ENCODE assay signal across 28 mouse cellular contexts in genomic region chr6:13537275-13537964, GRCm38 (mm10).
DNase-seq lines count a peak whose midpoint lies in the region; ATAC-seq lines count a peak whose summit lies in the region.
"Had no signal": no experiment of that assay in that cellular context is flagged by ENCODE, and none has a peak within 500 bp of the region (broad histone marks: within the 10 kb centered on the region; RNA-seq: fewer than 3 reads in every experiment).

No protein-coding gene starts in this region.

- no peak overlapping the region for H3K4me2 ChIP-seq in midbrain, embryonic 13.5 days (replicated peaks)
- H3K4me2 ChIP-seq in midbrain, embryonic 14.5 days (ENCODE audit: low read length): no peak overlapping the region
- H3K4me2 ChIP-seq: forebrain, embryonic 13.5 days; heart, embryonic 13.5 days; neural tube, embryonic 13.5 days had no signal

- no peaks in the 10 kb centered on the region for H3K9me3 ChIP-seq in midbrain, embryonic 13.5 days
- H3K9me3 ChIP-seq in midbrain, embryonic 10.5 days (replicated peaks): no peaks in the 10 kb centered on the region
- H3K9me3 ChIP-seq in midbrain, embryonic 14.5 days (ENCODE audit: control insufficient read depth, low read length): no peaks in the 10 kb centered on the region
- H3K9me3 ChIP-seq: forebrain, embryonic 13.5 days; heart, embryonic 13.5 days; neural tube, embryonic 13.5 days had no signal

- H3K4me3 ChIP-seq in midbrain, embryonic 13.5 days (replicated peaks): no peak overlapping the region
- no peak overlapping the region for H3K4me3 ChIP-seq in midbrain, embryonic 10.5 days
- no peak overlapping the region for H3K4me3 ChIP-seq in midbrain, embryonic 14.5 days (replicated peaks; ENCODE audit: low read depth, low read length)
- H3K4me3 ChIP-seq: forebrain, embryonic 13.5 days; heart, embryonic 13.5 days; neural tube, embryonic 13.5 days had no signal

- H3K27me3 ChIP-seq in midbrain, embryonic 13.5 days: no peaks in the 10 kb centered on the region
- no peaks in the 10 kb centered on the region for H3K27me3 ChIP-seq in midbrain, embryonic 10.5 days (ENCODE audit: low read depth, poor library complexity, severe bottlenecking)
- no peaks in the 10 kb centered on the region for H3K27me3 ChIP-seq in midbrain, embryonic 14.5 days (ENCODE audit: control insufficient read depth, insufficient read depth, low read length)
- H3K27me3 ChIP-seq: forebrain, embryonic 13.5 days; heart, embryonic 13.5 days; neural tube, embryonic 13.5 days had no signal

- no peaks in the 10 kb centered on the region for H3K4me1 ChIP-seq in midbrain, embryonic 13.5 days (replicated peaks)
- no peaks in the 10 kb centered on the region for H3K4me1 ChIP-seq in midbrain, embryonic 10.5 days
- H3K4me1 ChIP-seq in midbrain, embryonic 14.5 days (ENCODE audit: control insufficient read depth, insufficient read depth, low read length): 0 out of 2 replicates have a peak, but pooled peaks cover 2% of the 10 kb centered on the region
- H3K4me1 ChIP-seq: forebrain, embryonic 13.5 days; heart, embryonic 13.5 days had no signal

- H3K36me3 ChIP-seq in midbrain, embryonic 13.5 days: no peaks in the 10 kb centered on the region
- no peaks in the 10 kb centered on the region for H3K36me3 ChIP-seq in midbrain, embryonic 10.5 days
- no peaks in the 10 kb centered on the region for H3K36me3 ChIP-seq in midbrain, embryonic 14.5 days (ENCODE audit: control insufficient read depth, insufficient read depth, low read length)
- H3K36me3 ChIP-seq: heart, embryonic 13.5 days; neural tube, embryonic 13.5 days had no signal

- ATAC-seq in frontal cortex, adult (ENCODE audit: low TSS enrichment): peak; percentile 89
- ATAC-seq in midbrain, embryonic 13.5 days: peak; percentile 37; the same call in 1 of the 2 replicates
- ATAC-seq in midbrain, embryonic 14.5 days (ENCODE audit: low FRiP score, low TSS enrichment): peak; percentile 17; the same call in 1 of the 2 replicates
- no peak for ATAC-seq in megakaryocyte, adult 5-6 weeks (ENCODE audit: poor library complexity, severe bottlenecking)
- ATAC-seq: forebrain, embryonic 13.5 days; intestine, embryonic 16.5 days had no signal

- DNase-seq in frontal cortex, postnatal 10 days (ENCODE audit: low spot score in 2 of 2): no peak
- DNase-seq in midbrain, embryonic 10.5 days (ENCODE audit: low spot score): no peak
- peak; percentile 26 for DNase-seq in midbrain, embryonic 14.5 days
- no peak for DNase-seq in cerebellum, postnatal 25 days
- DNase-seq: adrenal gland, postnatal 14 days; cerebellum, adult 18-20 months; cerebellum, postnatal 10 days; heart, postnatal 10 days; kidney, adult 9 months; kidney, postnatal 10 days; layer of hippocampus, postnatal 36 days; liver; lung, adult 2 months; lung, postnatal 14 days; retina, postnatal 1 day; right cerebral cortex, postnatal 25 days; spleen, adult 18-20 months; thymus, adult 2 months; thymus, postnatal 36 days had no signal

- WGBS in midbrain, embryonic 13.5 days: 63% methylated on average over 7 of the region's 7 CpGs
- 76% methylated on average over 7 of the region's 7 CpGs for WGBS in midbrain, embryonic 10.5 days
- WGBS in midbrain, embryonic 14.5 days: 60% methylated on average over 7 of the region's 7 CpGs

- no peak overlapping the region for H3K9ac ChIP-seq in midbrain, embryonic 13.5 days (replicated peaks)
- H3K9ac ChIP-seq in midbrain, embryonic 14.5 days (replicated peaks; ENCODE audit: low read length): no peak overlapping the region
- H3K9ac ChIP-seq: forebrain, embryonic 13.5 days; heart, embryonic 13.5 days; liver, embryonic 14.5 days; neural tube, embryonic 13.5 days had no signal

- H3K27ac ChIP-seq in midbrain, embryonic 13.5 days: no peak overlapping the region
- no peak overlapping the region for H3K27ac ChIP-seq in midbrain, embryonic 10.5 days (replicated peaks)
- no peak overlapping the region for H3K27ac ChIP-seq in midbrain, embryonic 14.5 days (replicated peaks; ENCODE audit: low read depth, low read length)
- H3K27ac ChIP-seq: forebrain, embryonic 13.5 days; heart, embryonic 13.5 days; liver, embryonic 14.5 days; neural tube, embryonic 13.5 days; stomach, postnatal 0 days had no signal
